Mouse (Mus musculus) granulocyte monocyte progenitor cell, adult 5-6 weeks (primary cell): Measurements from ENCODE around the gene Ttc41. TPM values are rescaled to one million over a fixed set of nuclear protein-coding genes. Genes with fewer than 3 reads are reported as not detected.

Source experiments
- ATAC-seq: replicated peaks from 2 replicates; pipeline ENCODE4 v1.8.0; 2016; ENCODE audit warnings: mild to moderate bottlenecking, moderate TSS enrichment, inconsistent platforms; ENCODE audit not compliant: poor library complexity, severe bottlenecking
- total RNA-seq, 2 experiments: library from RNA; stranded (forward) in 1 of 2; stranded (reverse) in 1 of 2; fragments of 200-712, 200-1000 nt in 1 of 2; fragments of >200 nt in 1 of 2; fragmentation: Nextera tagmentation in 1 of 2; gene quantifications; 2 replicates each; pipeline ENCODE4 v1.2.3; 2014 to 2017

Ttc41 gene
- total RNA-seq, 2 experiments from 2014 or later, result 2.2 to 7.0 TPM

- ATAC-seq, result no peak
Measured at GRCm38 (mm10) chr10:86779816-86780500, 74.3 kb downstream of the Ttc41 start.

- no peak for ATAC-seq
Measured at GRCm38 (mm10) chr10:86781641-86782040, 76.0 kb downstream of the Ttc41 start.

- no peak for ATAC-seq
Measured at GRCm38 (mm10) chr10:86782656-86783055, 77.0 kb downstream of the Ttc41 start.

GRCm38 (mm10) chr10:86783561-86783960, 78.0 kb downstream of the Ttc41 start:
- ATAC-seq, result no peak

- no peak for ATAC-seq
Measured at GRCm38 (mm10) chr10:86784126-86784675, 78.6 kb downstream of the Ttc41 start.

- no peak for ATAC-seq
Measured at GRCm38 (mm10) chr10:86785396-86785795, 79.8 kb downstream of the Ttc41 start.

- no peak for ATAC-seq
Measured at GRCm38 (mm10) chr10:86786083-86786482, 80.5 kb downstream of the Ttc41 start.

GRCm38 (mm10) chr10:86788193-86788592, 82.6 kb downstream of the Ttc41 start:
- no peak for ATAC-seq

- no peak for ATAC-seq
Measured at GRCm38 (mm10) chr10:86789146-86789672, 83.6 kb downstream of the Ttc41 start.

- ATAC-seq, result no peak
Measured at GRCm38 (mm10) chr10:86791507-86792184, 86.0 kb downstream of the Ttc41 start.

- no peak for ATAC-seq
Measured at GRCm38 (mm10) chr10:86793509-86793951, 87.9 kb downstream of the Ttc41 start.

GRCm38 (mm10) chr10:86794196-86794595, 88.6 kb downstream of the Ttc41 start:
- no peak for ATAC-seq

- ATAC-seq, result no peak
Measured at GRCm38 (mm10) chr10:86794794-86795535, 89.4 kb downstream of the Ttc41 start.

- ATAC-seq, result no peak
Measured at GRCm38 (mm10) chr10:86796073-86796741, 90.6 kb downstream of the Ttc41 start.

GRCm38 (mm10) chr10:86807362-86807761, 101.8 kb downstream of the Ttc41 start:
- ATAC-seq, result no peak

- no peak for ATAC-seq
Measured at GRCm38 (mm10) chr10:86808013-86808758, 102.6 kb downstream of the Ttc41 start.

GRCm38 (mm10) chr10:86810000-86810399, 104.4 kb downstream of the Ttc41 start:
- no peak for ATAC-seq

GRCm38 (mm10) chr10:86810612-86811011, 105.0 kb downstream of the Ttc41 start:
- ATAC-seq, result no peak
